Mouse (Mus musculus): ENCODE results near the gene Csk.

Csk gene

GRCm38 (mm10) chr9:57658970-57659369 lies 5.5 kb upstream of the Csk start:
- in situ Hi-C loops (cut with MboI, MseI): loop anchor here (5.0 kb wide), 2 partner anchors 37 to 93 kb away; partner anchors contain the start of gene Lman1l

GRCm38 (mm10) chr9:57657843-57658242 lies 4.4 kb upstream of the Csk start:
- in situ Hi-C loops (cut with MboI, MseI): loop anchor here (5.0 kb wide), 2 partner anchors 36 to 94 kb away; partner anchors contain the start of gene Lman1l

GRCm38 (mm10) chr9:57656631-57657350 lies 3.4 kb upstream of the Csk start:
- in situ Hi-C loops (cut with MboI, MseI): loop anchor here (5.0 kb wide), 2 partner anchors 34 to 96 kb away; partner anchors contain the start of gene Lman1l

GRCm38 (mm10) chr9:57655749-57656148 lies 2.3 kb upstream of the Csk start:
- in situ Hi-C loops (cut with MboI, MseI): loop anchor here (5.0 kb wide), 2 partner anchors 33 to 97 kb away; partner anchors contain the start of gene Lman1l

- in situ Hi-C loops (cut with MboI, MseI): loop anchor here (5.0 kb wide), 2 partner anchors 33 to 97 kb away; partner anchors contain the start of gene Lman1l
Measured at GRCm38 (mm10) chr9:57654966-57655365, 1.5 kb upstream of the Csk start.

- in situ Hi-C loops (cut with MboI, MseI): no loop called here
Measured at GRCm38 (mm10) chr9:57652855-57653254, 576 bp downstream of the Csk start.

- in situ Hi-C loops (cut with MboI, MseI): no loop called here
Measured at GRCm38 (mm10) chr9:57652351-57652750, 1.1 kb downstream of the Csk start.

- in situ Hi-C loops (cut with MboI, MseI): no loop called here
Measured at GRCm38 (mm10) chr9:57650786-57651311, 2.6 kb downstream of the Csk start.

GRCm38 (mm10) chr9:57650130-57650785 lies 3.2 kb downstream of the Csk start:
- in situ Hi-C loops (cut with MboI, MseI): no loop called here

- in situ Hi-C loops (cut with MboI, MseI): no loop called here
Measured at GRCm38 (mm10) chr9:57647286-57648108, 5.9 kb downstream of the Csk start.

GRCm38 (mm10) chr9:57646551-57647103 lies 6.8 kb downstream of the Csk start:
- in situ Hi-C loops (cut with MboI, MseI): no loop called here

- in situ Hi-C loops (cut with MboI, MseI): loop anchor here (5.0 kb wide), 1 partner anchor 103 kb away; no protein-coding TSS in a partner anchor
Measured at GRCm38 (mm10) chr9:57644944-57645893, 8.2 kb downstream of the Csk start.

GRCm38 (mm10) chr9:57644442-57644943 lies 8.9 kb downstream of the Csk start:
- in situ Hi-C loops (cut with MboI, MseI): loop anchor here (5.0 kb wide), 1 partner anchor 102 kb away; no protein-coding TSS in a partner anchor

- in situ Hi-C loops (cut with MboI, MseI): loop anchor here (5.0 kb wide), 1 partner anchor 102 kb away; no protein-coding TSS in a partner anchor
Measured at GRCm38 (mm10) chr9:57643856-57644180, 9.6 kb downstream of the Csk start.

- in situ Hi-C loops (cut with MboI, MseI): loop anchor here (5.0 kb wide), 1 partner anchor 101 kb away; no protein-coding TSS in a partner anchor
Measured at GRCm38 (mm10) chr9:57643169-57643855, 10.1 kb downstream of the Csk start.

- in situ Hi-C loops (cut with MboI, MseI): loop anchor here (5.0 kb wide), 1 partner anchor 100 kb away; no protein-coding TSS in a partner anchor
Measured at GRCm38 (mm10) chr9:57641775-57642550, 11.5 kb downstream of the Csk start.

GRCm38 (mm10) chr9:57641022-57641421 lies 12.4 kb downstream of the Csk start:
- in situ Hi-C loops (cut with MboI, MseI): loop anchor here (5.0 kb wide), 1 partner anchor 99 kb away; no protein-coding TSS in a partner anchor

GRCm38 (mm10) chr9:57640384-57640783 lies 13.0 kb downstream of the Csk start:
- in situ Hi-C loops (cut with MboI, MseI): loop anchor here (5.0 kb wide), 1 partner anchor 98 kb away; no protein-coding TSS in a partner anchor
